Comparison of ENCODE assay signal across 21 mouse cellular contexts in genomic region chr5:74077959-74078358, GRCm38 (mm10). TPM values are rescaled to one million over a fixed set of nuclear protein-coding genes. Genes with fewer than 3 reads are reported as not detected.
DNase-seq lines count a peak whose midpoint lies in the region; ATAC-seq and TF ChIP-seq lines count a peak whose summit lies in the region.
"Had no signal": no experiment of that assay in that cellular context is flagged by ENCODE, and none has a peak within 500 bp of the region (broad histone marks: within the 10 kb centered on the region; RNA-seq: fewer than 3 reads in every experiment).

No protein-coding gene starts in this region.

- H3K9me3 ChIP-seq in intestine, embryonic 15.5 days, result no peaks in the 10 kb centered on the region
- no peaks in the 10 kb centered on the region for H3K9me3 ChIP-seq in intestine, postnatal 0 days (ENCODE audit: control insufficient read depth)
- no peaks in the 10 kb centered on the region for H3K9me3 ChIP-seq in E14TG2a.4 (ENCODE audit: low read length)
- no peaks in the 10 kb centered on the region for H3K9me3 ChIP-seq in embryonic facial prominence, embryonic 14.5 days (ENCODE audit: control insufficient read depth, low read length)
- H3K9me3 ChIP-seq: embryonic facial prominence, embryonic 12.5 days; forebrain, embryonic 15.5 days; hindbrain, embryonic 15.5 days had no signal

- no peak for DNase-seq in frontal cortex, postnatal 10 days (ENCODE audit: low spot score in 2 of 2)
- DNase-seq in embryonic facial prominence, embryonic 14.5 days (ENCODE audit: low spot score), result peak; percentile 54
- no peak for DNase-seq in gastrocnemius, adult 2 months
- DNase-seq: adrenal gland, adult 8-10 months; cerebellum, adult 9-11 months; heart, postnatal 10 days; kidney, adult 11 months; liver; lung, adult 18-20 months; lung, postnatal 4 days; retina, postnatal 1 day; right cerebral cortex, postnatal 4 days had no signal

- H3K4me2 ChIP-seq in intestine, embryonic 15.5 days (replicated peaks), result no peak overlapping the region
- H3K4me2 ChIP-seq in intestine, postnatal 0 days (replicated peaks; ENCODE audit: low read depth), result no peak overlapping the region
- H3K4me2 ChIP-seq in embryonic facial prominence, embryonic 14.5 days (ENCODE audit: low read depth, low read length), result no peak overlapping the region
- H3K4me2 ChIP-seq: embryonic facial prominence, embryonic 12.5 days; forebrain, embryonic 15.5 days; hindbrain, embryonic 15.5 days; midbrain, embryonic 11.5 days had no signal

- H3K4me3 ChIP-seq in intestine, embryonic 15.5 days (replicated peaks), result no peak overlapping the region
- H3K4me3 ChIP-seq in intestine, postnatal 0 days (ENCODE audit: low read depth, low read length), result no peak overlapping the region
- peak overlapping the region; percentile 62; the same call in 1 of the 2 replicates for H3K4me3 ChIP-seq in E14TG2a.4 (replicated peaks; ENCODE audit: low read length)
- H3K4me3 ChIP-seq in embryonic facial prominence, embryonic 14.5 days (ENCODE audit: low read depth, low read length), result no peak overlapping the region
- no peak overlapping the region for H3K4me3 ChIP-seq in gastrocnemius, adult 2 months
- H3K4me3 ChIP-seq: embryonic facial prominence, embryonic 12.5 days; forebrain, embryonic 15.5 days; hindbrain, embryonic 15.5 days had no signal

- ATAC-seq in frontal cortex, adult (ENCODE audit: low TSS enrichment), result peak; percentile 62; the same call in 1 of the 2 replicates
- ATAC-seq in intestine, embryonic 15.5 days, result peak; percentile 35
- no peak for ATAC-seq in intestine, postnatal 0 days
- no peak for ATAC-seq in embryonic facial prominence, embryonic 14.5 days (ENCODE audit: low read depth)
- ATAC-seq: forebrain, embryonic 15.5 days had no signal

- no peaks in the 10 kb centered on the region for H3K4me1 ChIP-seq in intestine, embryonic 15.5 days (replicated peaks)
- no peaks in the 10 kb centered on the region for H3K4me1 ChIP-seq in intestine, postnatal 0 days (replicated peaks; ENCODE audit: control insufficient read depth, insufficient read depth, low read length)
- H3K4me1 ChIP-seq in E14TG2a.4 (replicated peaks; ENCODE audit: low read depth, low read length), result peaks cover 68% of the 10 kb centered on the region
- H3K4me1 ChIP-seq in embryonic facial prominence, embryonic 14.5 days (ENCODE audit: control insufficient read depth, insufficient read depth, low read length), result peaks cover 8% of the 10 kb centered on the region; the same call in 1 of the 2 replicates
- H3K4me1 ChIP-seq: forebrain, embryonic 15.5 days; hindbrain, embryonic 15.5 days had no signal

- WGBS in intestine, embryonic 15.5 days, result 41% methylated on average over 8 of the region's 8 CpGs
- 48% methylated on average over 8 of the region's 8 CpGs for WGBS in intestine, postnatal 0 days
- whole genome bisulfite sequencing in embryonic facial prominence, embryonic 14.5 days, result 35% methylated on average over 8 of the region's 8 CpGs

- no peaks in the 10 kb centered on the region for H3K36me3 ChIP-seq in intestine, embryonic 15.5 days
- H3K36me3 ChIP-seq in intestine, postnatal 0 days (ENCODE audit: control insufficient read depth, insufficient read depth), result no peaks in the 10 kb centered on the region
- H3K36me3 ChIP-seq in E14TG2a.4 (ENCODE audit: insufficient read depth, low read length), result no peaks in the 10 kb centered on the region
- H3K36me3 ChIP-seq in embryonic facial prominence, embryonic 14.5 days (ENCODE audit: control insufficient read depth, insufficient read depth, low read length), result no peaks in the 10 kb centered on the region
- H3K36me3 ChIP-seq: embryonic facial prominence, embryonic 12.5 days; forebrain, embryonic 15.5 days; hindbrain, embryonic 15.5 days had no signal

- H3K27me3 ChIP-seq in intestine, embryonic 15.5 days (replicated peaks), result no peaks in the 10 kb centered on the region
- no peaks in the 10 kb centered on the region for H3K27me3 ChIP-seq in intestine, postnatal 0 days (replicated peaks; ENCODE audit: control insufficient read depth, insufficient read depth, low read length)
- no peaks in the 10 kb centered on the region for H3K27me3 ChIP-seq in E14TG2a.4 (ENCODE audit: insufficient read depth, low read length)
- H3K27me3 ChIP-seq in embryonic facial prominence, embryonic 14.5 days (replicated peaks; ENCODE audit: control insufficient read depth, insufficient read depth, low read length), result no peaks in the 10 kb centered on the region
- H3K27me3 ChIP-seq: embryonic facial prominence, embryonic 12.5 days; hindbrain, embryonic 15.5 days had no signal

- H3K9ac ChIP-seq in intestine, embryonic 15.5 days, result no peak overlapping the region
- H3K9ac ChIP-seq in intestine, postnatal 0 days (ENCODE audit: low read depth, low read length), result no peak overlapping the region
- H3K9ac ChIP-seq in embryonic facial prominence, embryonic 14.5 days (ENCODE audit: low read depth, low read length), result no peak overlapping the region
- H3K9ac ChIP-seq: embryonic facial prominence, embryonic 12.5 days; forebrain, embryonic 15.5 days; hindbrain, embryonic 15.5 days had no signal

- H3K27ac ChIP-seq in intestine, embryonic 15.5 days, result no peak overlapping the region
- H3K27ac ChIP-seq in intestine, postnatal 0 days (ENCODE audit: low read depth, low read length), result no peak overlapping the region
- no peak overlapping the region for H3K27ac ChIP-seq in embryonic facial prominence, embryonic 14.5 days (replicated peaks; ENCODE audit: low read depth, low read length)
- no peak overlapping the region for H3K27ac ChIP-seq in gastrocnemius, adult 2 months
- H3K27ac ChIP-seq: embryonic facial prominence, embryonic 12.5 days; forebrain, embryonic 15.5 days; hindbrain, embryonic 15.5 days; kidney, postnatal 0 days had no signal

- intact Hi-C loops in gastrocnemius, adult 2 months (cut with DNase I), result no loop called here

- TF ChIP-seq CTCF in intestine, postnatal 0 days (IDR thresholded peaks at IDR 0.05; ENCODE audit: low read depth), result no peak
- no peak for TF ChIP-seq CTCF in E14TG2a.4 (conservative IDR thresholded peaks at IDR 0.05; ENCODE audit: low read length)
- TF ChIP-seq CTCF in gastrocnemius, adult 2 months (IDR thresholded peaks at IDR 0.05), result no peak

RNA-seq across cellular contexts. Expression of gene Usp46, which starts 9.7 kb away (rescaled TPM):
- 18.7 and 22.9 TPM in 2 replicates for polyA plus RNA-seq in intestine, embryonic 15.5 days (2015; fragmentation: Nextera tagmentation; extraction: Ambion mirVana)
- 6.3 and 6.6 TPM in 2 replicates for polyA plus RNA-seq in intestine, postnatal 0 days (2015; fragmentation: Nextera tagmentation; extraction: Ambion mirVana)
- 35.4 and 36.5 TPM in 2 replicates for polyA plus RNA-seq in embryonic facial prominence, embryonic 14.5 days (2014; fragmentation: Nextera tagmentation; extraction: Ambion mirVana)
- total RNA-seq in gastrocnemius, adult 2 months (2021), result 10 to 100 TPM; 12.2 to 19.1 TPM

Comparison
In these comparisons a context has a peak if more than half of its experiments do, and no peak if none do; other contexts are left out.
1. ATAC-seq: peak in frontal cortex, adult (single experiment) and intestine, embryonic 15.5 days (single experiment); none in intestine, postnatal 0 days (single experiment) and embryonic facial prominence, embryonic 14.5 days (single experiment).